Mouse (Mus musculus) hindbrain, embryonic 11.5 days (tissue): Measurements from ENCODE around the gene Il12rb1. TPM values are rescaled to one million over a fixed set of nuclear protein-coding genes. Genes with fewer than 3 reads are reported as not detected.
A peak's percentile ranks its signal among the peaks of the same experiment; 100 is the strongest.

Experiments used
- ATAC-seq: fragments of 200-750 bp; cut with Nextera tagmentation; 2 replicates; pipeline ENCODE4 v1.8.0; 2017; ENCODE audit warnings: mild to moderate bottlenecking, moderate TSS enrichment, moderate library complexity; ENCODE audit not compliant: low FRiP score
- DNase-seq: peaks from one replicate; pipeline ENCODE4 v3.0.0-alpha.2; 2015; ENCODE audit warnings: low spot score
- H3K27ac ChIP-seq: fragments of 300-500 bp; sonication (generic); 2 replicates; pipeline ENCODE4 v1.5.1; 2014; ENCODE audit warnings: mild to moderate bottlenecking, low read depth, low read length
- H3K27me3 ChIP-seq: fragments of 300-500 bp; sonication (generic); 2 replicates; pipeline ENCODE4 v1.6.1; 2014; ENCODE audit warnings: mild to moderate bottlenecking, low read length, moderate library complexity, mixed read lengths; ENCODE audit not compliant: control insufficient read depth, insufficient read depth
- H3K36me3 ChIP-seq: fragments of 300-500 bp; sonication (generic); 2 replicates; pipeline ENCODE4 v1.6.1; 2014; ENCODE audit warnings: mild to moderate bottlenecking, low read length, moderate library complexity, mixed read lengths; ENCODE audit not compliant: control insufficient read depth, insufficient read depth
- H3K4me1 ChIP-seq: fragments of 300-500 bp; sonication (generic); replicated peaks from 2 replicates; pipeline ENCODE4 v1.6.1; 2014; ENCODE audit warnings: low read length, mixed read lengths; ENCODE audit not compliant: control insufficient read depth, insufficient read depth
- H3K4me2 ChIP-seq: fragments of 300-500 bp; sonication (generic); replicated peaks from 2 replicates; pipeline ENCODE4 v1.6.1; 2014; ENCODE audit warnings: mild to moderate bottlenecking, low read depth, low read length
- H3K4me3 ChIP-seq: fragments of 300-500 bp; sonication (generic); 2 replicates; pipeline ENCODE4 v1.5.1; 2014; ENCODE audit warnings: low read depth, low read length
- H3K9ac ChIP-seq: fragments of 300-500 bp; sonication (generic); 2 replicates; pipeline ENCODE4 v1.6.1; 2014; ENCODE audit warnings: low read depth, low read length
- H3K9me3 ChIP-seq: fragments of 300-500 bp; sonication (generic); 2 replicates; pipeline ENCODE4 v1.6.1; 2016; ENCODE audit warnings: low read length; ENCODE audit not compliant: control insufficient read depth
- WGBS: fragments of 180-500 bp; shearing (Covaris S2); extraction: QIAGEN DNeasy Blood & Tissue Kit; methylation state at CpG from one replicate; pipeline ENCODE4 v1.1.7; 2014; 5-methylcytosine and 5-hydroxymethylcytosine counted together
- polyA plus RNA-seq: library from polyadenylated mRNA; unstranded; fragments of >200 nt; fragmentation: Nextera tagmentation; extraction: Ambion mirVana; gene quantifications from 2 replicates; pipeline ENCODE4 v1.2.1, GENCODE M21; 2014

Gene Il12rb1
- polyA plus RNA-seq, 1 experiment from 2014 or later: 0.08 TPM

- ATAC-seq: no peak
- peaks cover 2% of the 10 kb centered on the region; the same call in 1 of the 2 replicates for H3K27me3 ChIP-seq
- H3K4me3 ChIP-seq: no peak overlapping the region
- H3K4me2 ChIP-seq: no peak overlapping the region
- no peaks in the 10 kb centered on the region for H3K9me3 ChIP-seq
- H3K4me1 ChIP-seq: peaks cover 9% of the 10 kb centered on the region
- H3K9ac ChIP-seq: peak overlapping the region; percentile 3; the same call in 1 of the 2 replicates
- 61% methylated on average over 8 of the region's 8 CpGs for WGBS
- no peak for DNase-seq
- H3K27ac ChIP-seq: no peak overlapping the region
- no peaks in the 10 kb centered on the region for H3K36me3 ChIP-seq
Measured at GRCm38 (mm10) chr8:70790846-70791245, 17.4 kb upstream of the Il12rb1 start.

DNA sequence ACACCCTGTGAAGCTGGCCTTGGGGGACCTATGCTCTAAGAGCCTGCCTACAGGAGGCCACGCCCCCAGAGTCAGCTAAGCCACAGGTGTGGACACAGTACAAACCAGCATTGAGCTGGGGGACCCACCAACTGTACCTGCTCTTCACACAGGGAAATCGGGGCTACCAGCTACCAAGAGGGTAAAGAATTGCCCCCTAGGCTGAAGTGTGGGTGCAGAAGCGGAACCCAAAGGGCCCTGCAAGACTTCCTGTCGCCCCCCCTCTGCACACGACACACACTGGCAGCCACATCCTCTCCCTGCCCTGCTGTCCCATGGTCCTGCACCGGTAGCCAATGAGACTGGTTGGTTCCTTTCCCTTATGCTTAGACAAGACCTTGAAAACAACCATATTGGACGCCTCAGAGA is 17.0 kb upstream of the Il12rb1 start:
- H3K9ac ChIP-seq: 0 out of 2 replicates have a peak overlapping the region, but pooled peaks have one; percentile 3
- no peak for DNase-seq
- ATAC-seq: no peak
- no peak overlapping the region for H3K4me2 ChIP-seq
- H3K4me1 ChIP-seq: peaks cover 9% of the 10 kb centered on the region
- peaks cover 2% of the 10 kb centered on the region; the same call in 1 of the 2 replicates for H3K27me3 ChIP-seq
- 81% methylated on average over 7 of the region's 7 CpGs for WGBS
- H3K36me3 ChIP-seq: no peaks in the 10 kb centered on the region
- H3K4me3 ChIP-seq: no peak overlapping the region
- no peaks in the 10 kb centered on the region for H3K9me3 ChIP-seq
- H3K27ac ChIP-seq: no peak overlapping the region

DNA sequence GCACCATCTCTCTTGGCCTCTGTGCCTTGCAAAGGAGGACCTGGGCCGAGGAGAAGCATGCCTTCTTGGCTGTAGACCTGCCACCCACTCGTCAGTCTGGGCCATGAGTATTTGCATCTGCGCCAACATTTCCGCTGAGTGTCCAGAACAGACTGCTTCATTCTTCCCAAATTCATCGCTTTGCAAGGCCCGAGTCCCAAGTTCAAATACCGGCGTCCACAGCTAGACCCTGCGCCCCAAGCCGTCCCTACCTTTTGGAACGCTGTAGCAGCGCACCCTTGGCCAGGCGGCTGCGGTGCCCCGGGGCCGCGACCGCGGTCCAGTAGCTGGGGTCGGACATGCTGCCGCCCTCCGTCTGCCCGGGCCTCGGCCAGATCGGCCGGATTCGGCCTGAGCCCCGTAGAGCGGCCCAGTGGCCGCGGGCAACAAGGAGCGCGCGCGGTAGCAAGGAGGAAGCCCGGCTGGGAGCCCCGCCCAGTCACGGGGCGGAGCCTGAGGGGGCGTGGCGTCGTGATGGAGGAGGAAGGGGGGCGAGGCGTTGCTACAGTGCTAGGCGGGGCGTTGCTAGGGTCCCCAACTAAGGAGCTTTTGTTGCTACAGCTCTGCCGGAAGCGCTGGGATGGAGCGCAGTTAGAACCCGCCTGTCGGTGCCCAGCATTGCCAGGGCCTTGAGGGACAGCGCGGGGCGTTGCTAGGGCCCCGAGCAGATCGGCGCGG is 16.1 kb upstream of the Il12rb1 start:
- peaks cover 2% of the 10 kb centered on the region; the same call in 1 of the 2 replicates for H3K27me3 ChIP-seq
- no peaks in the 10 kb centered on the region for H3K36me3 ChIP-seq
- H3K9me3 ChIP-seq: no peaks in the 10 kb centered on the region
- peaks cover 12% of the 10 kb centered on the region for H3K4me1 ChIP-seq
- H3K27ac ChIP-seq: peak overlapping the region; percentile 91
- 6% methylated on average over 57 of the region's 58 CpGs for WGBS
- DNase-seq: peak; percentile 99
- peak overlapping the region; percentile 63 for H3K4me2 ChIP-seq
- H3K9ac ChIP-seq: peak overlapping the region; percentile 65
- H3K4me3 ChIP-seq: peak overlapping the region; percentile 48
- peak; percentile 89 for ATAC-seq

DNA sequence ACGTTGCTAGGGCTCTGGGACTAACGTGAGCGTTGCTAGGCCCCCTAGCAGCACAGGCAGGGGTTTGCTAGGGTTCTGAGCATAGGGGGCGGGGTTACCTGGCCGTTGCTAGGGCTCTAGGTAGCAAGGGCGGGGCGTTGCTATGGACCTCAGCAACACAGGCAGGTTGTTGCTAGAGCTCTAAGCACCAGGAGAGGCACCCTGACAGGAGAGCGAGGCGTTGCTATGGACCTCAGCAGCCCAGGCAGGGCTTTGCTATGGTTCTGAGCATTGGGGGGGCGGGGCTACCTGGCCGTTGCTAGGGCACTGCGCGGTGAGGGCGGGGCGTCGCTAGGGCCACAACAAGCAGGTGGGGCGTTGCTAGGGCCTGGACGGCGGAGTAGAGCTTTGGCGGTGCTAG is 15.5 kb upstream of the Il12rb1 start:
- no peaks in the 10 kb centered on the region for H3K9me3 ChIP-seq
- WGBS: 1% methylated on average over 20 of the region's 20 CpGs
- H3K27me3 ChIP-seq: peaks cover 2% of the 10 kb centered on the region; the same call in 1 of the 2 replicates
- H3K27ac ChIP-seq: peak overlapping the region; percentile 91
- peak overlapping the region; percentile 63 for H3K4me2 ChIP-seq
- H3K4me1 ChIP-seq: peaks cover 12% of the 10 kb centered on the region
- peak overlapping the region; percentile 48 for H3K4me3 ChIP-seq
- H3K9ac ChIP-seq: peak overlapping the region; percentile 21; the same call in 1 of the 2 replicates
- DNase-seq (no peak), ATAC-seq (no peak; the same call in 1 of the 2 replicates)
- H3K36me3 ChIP-seq: no peaks in the 10 kb centered on the region

DNA sequence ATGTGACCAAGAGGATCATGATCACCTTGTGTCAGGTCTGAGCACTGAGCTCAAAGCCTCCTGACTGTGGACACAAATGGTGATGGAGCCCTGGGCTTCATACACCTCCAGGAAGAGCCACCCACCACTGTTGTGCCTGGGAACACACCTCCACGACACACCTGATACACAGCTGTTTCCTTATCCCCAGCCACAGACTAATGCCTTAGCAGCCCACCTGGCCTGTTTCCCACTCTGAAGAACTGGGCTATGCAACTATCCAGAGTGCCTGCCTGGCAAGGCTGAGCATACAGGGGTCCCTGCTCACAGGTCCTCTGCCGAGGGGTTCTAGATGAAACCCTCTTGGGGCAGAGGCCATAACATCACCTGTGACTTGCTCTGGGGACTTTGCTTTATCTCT is 14.0 kb upstream of the Il12rb1 start:
- Histone ChIP-seq H3K9me3 (no peaks in the 10 kb centered on the region), H3K27me3 (peaks cover 17% of the 10 kb centered on the region), H3K4me1 (peaks cover 15% of the 10 kb centered on the region), H3K4me2 (no peak overlapping the region), H3K27ac (no peak overlapping the region), H3K36me3 (no peaks in the 10 kb centered on the region), H3K4me3 (no peak overlapping the region), H3K9ac (no peak overlapping the region)
- DNase-seq (no peak), ATAC-seq (no peak)
- 89% methylated on average over 2 of the region's 2 CpGs for WGBS

GRCm38 (mm10) chr8:70795370-70795769 is 12.9 kb upstream of the Il12rb1 start:
- no peak for ATAC-seq
- Histone ChIP-seq H3K27ac (no peak overlapping the region), H3K4me1 (peaks cover 15% of the 10 kb centered on the region), H3K4me2 (no peak overlapping the region), H3K9me3 (no peaks in the 10 kb centered on the region), H3K4me3 (no peak overlapping the region), H3K36me3 (no peaks in the 10 kb centered on the region), H3K9ac (no peak overlapping the region), H3K27me3 (peaks cover 25% of the 10 kb centered on the region)
- no peak for DNase-seq
- WGBS: 88% methylated on average over 2 of the region's 2 CpGs

- Histone ChIP-seq H3K4me1 (peaks cover 15% of the 10 kb centered on the region), H3K4me3 (peak overlapping the region; percentile 40), H3K36me3 (no peaks in the 10 kb centered on the region), H3K9ac (peak overlapping the region; percentile 42), H3K27ac (peak overlapping the region; percentile 1; the same call in 1 of the 2 replicates), H3K27me3 (peaks cover 25% of the 10 kb centered on the region), H3K4me2 (peak overlapping the region; percentile 57), H3K9me3 (no peaks in the 10 kb centered on the region)
- peak; percentile 27 for DNase-seq
- peak; percentile 4; the same call in 1 of the 2 replicates for ATAC-seq
- 2% methylated on average over 51 of the region's 54 CpGs for WGBS
Measured at GRCm38 (mm10) chr8:70796403-70797080, 11.7 kb upstream of the Il12rb1 start.

DNA sequence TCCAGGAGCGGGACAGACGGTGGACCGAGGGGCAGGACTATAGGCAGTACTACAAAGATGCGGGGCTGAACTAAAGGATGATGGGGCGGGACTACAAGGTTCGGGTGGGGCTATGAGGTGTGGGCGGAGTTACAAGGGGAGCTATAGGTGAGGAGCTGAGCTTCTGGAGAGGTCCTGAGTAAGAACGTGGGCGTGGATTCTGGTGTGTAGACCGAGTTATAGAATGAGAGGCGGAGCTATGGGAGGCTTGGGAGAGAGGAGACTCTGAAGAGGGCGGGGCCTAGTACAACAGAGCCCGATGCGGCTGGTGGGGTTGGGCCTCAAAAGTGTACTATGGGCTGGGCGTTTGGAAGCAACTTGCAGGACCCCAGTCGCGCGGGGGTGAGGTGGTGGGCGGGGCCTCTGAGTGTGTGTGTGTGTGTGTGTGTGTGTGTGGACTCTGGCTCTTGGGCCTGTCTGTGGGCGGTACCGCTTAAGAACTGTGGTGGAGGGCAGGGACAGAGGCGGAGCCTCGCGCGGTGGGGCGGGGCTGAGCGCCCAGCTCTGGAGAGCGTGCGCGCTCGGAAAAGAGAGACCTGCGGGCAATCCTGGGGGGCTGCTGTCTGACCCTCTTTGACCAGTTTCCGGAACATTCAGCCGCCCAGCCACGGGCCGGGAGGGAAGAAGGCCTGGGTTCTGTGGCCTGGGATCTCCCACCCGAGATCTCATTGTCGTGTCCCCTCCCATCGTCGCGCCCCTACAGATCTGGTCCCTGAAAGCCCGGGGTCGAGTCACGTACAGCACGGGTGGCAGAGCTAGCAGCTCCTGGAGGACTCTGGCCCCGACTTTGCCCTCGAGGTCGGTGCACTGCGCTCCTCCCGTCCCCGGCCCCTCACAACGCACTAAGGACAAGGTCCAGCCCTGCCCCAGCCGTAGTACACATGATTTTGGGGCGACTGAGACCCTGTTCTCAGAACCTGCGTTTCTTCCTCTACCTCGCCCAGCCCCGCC is 10.9 kb upstream of the Il12rb1 start:
- ATAC-seq (peak; percentile 83), DNase-seq (peak; percentile 88)
- H3K27me3 ChIP-seq: peaks cover 28% of the 10 kb centered on the region
- peak overlapping the region; percentile 57 for H3K4me2 ChIP-seq
- H3K27ac ChIP-seq: peak overlapping the region; percentile 1; the same call in 1 of the 2 replicates
- under 1% methylated on average over 50 of the region's 57 CpGs for WGBS
- no peaks in the 10 kb centered on the region for H3K36me3 ChIP-seq
- peak overlapping the region; percentile 40 for H3K4me3 ChIP-seq
- no peaks in the 10 kb centered on the region for H3K9me3 ChIP-seq
- H3K9ac ChIP-seq: peak overlapping the region; percentile 43
- peaks cover 16% of the 10 kb centered on the region for H3K4me1 ChIP-seq
